Comparison of ENCODE assay signal across 13 mouse cellular contexts in genomic region chr11:17686806-17687205, GRCm38 (mm10).
DNase-seq lines count a peak whose midpoint lies in the region; ATAC-seq lines count a peak whose summit lies in the region.
"Had no signal": no experiment of that assay in that cellular context is flagged by ENCODE, and none has a peak within 500 bp of the region (broad histone marks: within the 10 kb centered on the region; RNA-seq: fewer than 3 reads in every experiment).

No protein-coding gene starts in this region.

- H3K9ac ChIP-seq in forebrain, embryonic 15.5 days (replicated peaks) = no peak overlapping the region
- no peak overlapping the region for H3K9ac ChIP-seq in forebrain, embryonic 12.5 days
- no peak overlapping the region for H3K9ac ChIP-seq in kidney, embryonic 16.5 days (replicated peaks; ENCODE audit: low read length)
- H3K9ac ChIP-seq in embryonic facial prominence, embryonic 13.5 days = no peak overlapping the region
- no peak overlapping the region for H3K9ac ChIP-seq in hindbrain, embryonic 16.5 days (ENCODE audit: low read depth, low read length)

- H3K4me1 ChIP-seq in forebrain, embryonic 15.5 days = peaks cover 7% of the 10 kb centered on the region
- H3K4me1 ChIP-seq in forebrain, embryonic 12.5 days = no peaks in the 10 kb centered on the region
- peaks cover 4% of the 10 kb centered on the region; the same call in 1 of the 2 replicates for H3K4me1 ChIP-seq in kidney, embryonic 16.5 days (ENCODE audit: insufficient read depth, low read length)
- H3K4me1 ChIP-seq in embryonic facial prominence, embryonic 13.5 days = peaks cover 14% of the 10 kb centered on the region
- H3K4me1 ChIP-seq in hindbrain, embryonic 16.5 days (ENCODE audit: control insufficient read depth, insufficient read depth, low read depth, low read length) = peaks cover 3% of the 10 kb centered on the region; the same call in 1 of the 2 replicates

- no peak overlapping the region for H3K27ac ChIP-seq in forebrain, embryonic 15.5 days (replicated peaks)
- H3K27ac ChIP-seq in forebrain, embryonic 12.5 days = no peak overlapping the region
- H3K27ac ChIP-seq in kidney, embryonic 16.5 days (ENCODE audit: low read length) = 0 out of 2 replicates have a peak overlapping the region, but pooled peaks have one; percentile 15
- peak overlapping the region; percentile 51; the same call in 1 of the 2 replicates for H3K27ac ChIP-seq in embryonic facial prominence, embryonic 13.5 days
- peak overlapping the region; percentile 25; the same call in 1 of the 2 replicates for H3K27ac ChIP-seq in hindbrain, embryonic 16.5 days (ENCODE audit: low read depth, low read length)

- H3K27me3 ChIP-seq in forebrain, embryonic 15.5 days = no peaks in the 10 kb centered on the region
- H3K27me3 ChIP-seq in forebrain, embryonic 12.5 days = no peaks in the 10 kb centered on the region
- no peaks in the 10 kb centered on the region for H3K27me3 ChIP-seq in kidney, embryonic 16.5 days (ENCODE audit: insufficient read depth, low read length)
- H3K27me3 ChIP-seq in embryonic facial prominence, embryonic 13.5 days = no peaks in the 10 kb centered on the region
- H3K27me3 ChIP-seq in hindbrain, embryonic 16.5 days (replicated peaks; ENCODE audit: control insufficient read depth, insufficient read depth, low read length) = no peaks in the 10 kb centered on the region

- no peak overlapping the region for H3K4me2 ChIP-seq in forebrain, embryonic 15.5 days (replicated peaks)
- no peak overlapping the region for H3K4me2 ChIP-seq in forebrain, embryonic 12.5 days
- H3K4me2 ChIP-seq in kidney, embryonic 16.5 days (replicated peaks; ENCODE audit: low read depth, low read length) = no peak overlapping the region
- no peak overlapping the region for H3K4me2 ChIP-seq in embryonic facial prominence, embryonic 13.5 days
- H3K4me2 ChIP-seq in hindbrain, embryonic 16.5 days (ENCODE audit: low read length) = no peak overlapping the region

- no peaks in the 10 kb centered on the region for H3K36me3 ChIP-seq in forebrain, embryonic 15.5 days
- no peaks in the 10 kb centered on the region for H3K36me3 ChIP-seq in forebrain, embryonic 12.5 days (replicated peaks)
- H3K36me3 ChIP-seq in kidney, embryonic 16.5 days (ENCODE audit: insufficient read depth, low read length) = no peaks in the 10 kb centered on the region
- H3K36me3 ChIP-seq in embryonic facial prominence, embryonic 13.5 days = no peaks in the 10 kb centered on the region
- no peaks in the 10 kb centered on the region; the same call in 1 of the 2 replicates for H3K36me3 ChIP-seq in hindbrain, embryonic 16.5 days (ENCODE audit: control insufficient read depth, insufficient read depth, low read length)

- DNase-seq in kidney, postnatal 10 days = no peak
- no peak for DNase-seq in right cerebral cortex, postnatal 14 days
- DNase-seq: adrenal gland, postnatal 14 days; cerebellum, adult 2 months; gastrocnemius, postnatal 25 days; liver; spleen, adult 18-20 months had no signal

- peak; percentile 78 for ATAC-seq in forebrain, embryonic 15.5 days (replicated peaks)
- no peak for ATAC-seq in forebrain, embryonic 12.5 days (ENCODE audit: low FRiP score)
- no peak for ATAC-seq in kidney, embryonic 16.5 days (ENCODE audit: low FRiP score, low TSS enrichment)
- ATAC-seq in embryonic facial prominence, embryonic 13.5 days (ENCODE audit: insufficient number of reproducible peaks, insufficient read depth, low FRiP score, low TSS enrichment, low read depth) = no peak
- peak; percentile 67; the same call in 1 of the 2 replicates for ATAC-seq in hindbrain, embryonic 16.5 days
- no peak for ATAC-seq in megakaryocyte-erythroid progenitor cell, adult 5-6 weeks (replicated peaks; ENCODE audit: low FRiP score, low TSS enrichment, poor library complexity, severe bottlenecking)

- no peak overlapping the region for H3K4me3 ChIP-seq in forebrain, embryonic 15.5 days
- H3K4me3 ChIP-seq in forebrain, embryonic 12.5 days (replicated peaks) = no peak overlapping the region
- H3K4me3 ChIP-seq in kidney, embryonic 16.5 days (ENCODE audit: low read length) = no peak overlapping the region
- H3K4me3 ChIP-seq in embryonic facial prominence, embryonic 13.5 days = no peak overlapping the region
- no peak overlapping the region for H3K4me3 ChIP-seq in hindbrain, embryonic 16.5 days (ENCODE audit: low read length)

- 27% methylated on average over 2 of the region's 2 CpGs for WGBS in forebrain, embryonic 15.5 days
- WGBS in forebrain, embryonic 12.5 days = 70% methylated on average over 2 of the region's 2 CpGs
- WGBS in kidney, embryonic 16.5 days = 40% methylated on average over 2 of the region's 2 CpGs
- 29% methylated on average over 2 of the region's 2 CpGs for WGBS in embryonic facial prominence, embryonic 13.5 days
- WGBS in hindbrain, embryonic 16.5 days = 53% methylated on average over 2 of the region's 2 CpGs

- H3K9me3 ChIP-seq in forebrain, embryonic 15.5 days = no peaks in the 10 kb centered on the region
- H3K9me3 ChIP-seq in forebrain, embryonic 12.5 days = no peaks in the 10 kb centered on the region
- H3K9me3 ChIP-seq in kidney, embryonic 16.5 days (ENCODE audit: low read length) = peaks cover 6% of the 10 kb centered on the region
- H3K9me3 ChIP-seq in embryonic facial prominence, embryonic 13.5 days = no peaks in the 10 kb centered on the region; the same call in 1 of the 2 replicates
- peaks cover 3% of the 10 kb centered on the region; the same call in 1 of the 2 replicates for H3K9me3 ChIP-seq in hindbrain, embryonic 16.5 days (ENCODE audit: control insufficient read depth, low read length)

Comparison
In these comparisons a context has a peak if more than half of its experiments do, and no peak if none do; other contexts are left out.
1. ATAC-seq: peak in forebrain, embryonic 15.5 days (single experiment) and hindbrain, embryonic 16.5 days (single experiment); none in forebrain, embryonic 12.5 days (single experiment), kidney, embryonic 16.5 days (single experiment), embryonic facial prominence, embryonic 13.5 days (single experiment) and megakaryocyte-erythroid progenitor cell, adult 5-6 weeks (single experiment).
2. H3K27ac ChIP-seq: peak in kidney, embryonic 16.5 days (single experiment), embryonic facial prominence, embryonic 13.5 days (single experiment) and hindbrain, embryonic 16.5 days (single experiment); none in forebrain, embryonic 15.5 days (single experiment) and forebrain, embryonic 12.5 days (single experiment).